Mouse (Mus musculus) liver, adult 2 months (tissue): ENCODE data around the gene Arhgap17.

Source experiments
- CTCF ChIP-seq: fragments of 200-500 bp; IDR thresholded peaks from 2 replicates; pipeline ENCODE4 v1.5.1; 2011; ENCODE audit warnings: low read depth, low read length, control low read depth
- POLR2A ChIP-seq: fragments of 200-500 bp; IDR thresholded peaks from 2 replicates; pipeline ENCODE4 v1.6.1; 2011; ENCODE audit warnings: low read length, control low read depth; ENCODE audit not compliant: insufficient read depth; ENCODE audit errors: extremely low read depth

DNA sequence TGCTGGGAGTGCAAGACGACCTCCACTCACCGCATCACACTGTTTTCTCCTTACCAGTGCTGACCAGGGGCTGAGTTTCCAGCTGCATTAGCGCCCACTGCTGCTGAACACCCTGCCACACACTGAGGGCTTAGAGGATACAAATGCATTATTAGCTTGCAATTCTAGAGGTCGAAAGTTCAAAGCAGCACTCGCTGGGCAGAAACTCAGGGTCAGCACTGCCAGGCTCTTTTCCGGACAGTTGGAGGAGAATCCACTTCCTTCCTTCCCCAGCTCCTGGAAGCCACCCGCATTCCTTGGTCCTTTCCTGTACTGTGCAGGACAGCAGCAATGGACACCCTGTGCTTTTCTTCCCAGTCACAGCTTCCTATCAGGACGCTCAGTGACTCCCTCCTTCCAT lies 31.4 kb downstream of the Arhgap17 start:
- TF ChIP-seq CTCF (peak; percentile 40), POLR2A (no peak)
